Mouse (Mus musculus): ENCODE results near the gene Elmsan1.

- no peak for TF ChIP-seq JUND (conservative IDR thresholded peaks at IDR 0.05; ENCODE audit: low read depth, low read length)
- TF ChIP-seq E2F4 (IDR thresholded peaks at IDR 0.05; ENCODE audit: insufficient replicate concordance, low read depth, low read length), result no peak
- TF ChIP-seq ZNF384 (IDR thresholded peaks at IDR 0.05; ENCODE audit: low read depth, low read length), result no peak
- TF ChIP-seq EP300 (IDR thresholded peaks at IDR 0.05; ENCODE audit: low read length), result no peak
- no peak for TF ChIP-seq CTCF (conservative IDR thresholded peaks at IDR 0.05 in 1 of 2, IDR thresholded peaks at IDR 0.05 in 1 of 2; ENCODE audit: low read depth in 2 of 2, low read length in 2 of 2)
- TF ChIP-seq RAD21 (IDR thresholded peaks at IDR 0.05; ENCODE audit: low read depth, low read length), result no peak
- no peak for TF ChIP-seq ZMIZ1 (IDR thresholded peaks at IDR 0.05; ENCODE audit: low read depth, low read length)
Measured at GRCm38 (mm10) chr12:84129931-84130330, 88.8 kb downstream of the Elmsan1 start.
